Mouse (Mus musculus) adrenal gland, adult 10 weeks (tissue): Measurements from ENCODE around the gene Inf2. TPM values are rescaled to one million over a fixed set of nuclear protein-coding genes. Genes with fewer than 3 reads are reported as not detected.

Experiments used
- polyA plus RNA-seq: library from polyadenylated mRNA; stranded (reverse); fragments of 350-450 nt; fragmentation: Illumina TruSeq; extraction: RNeasy Lipid Tissue Mini Kit (QIAGEN cat#74804); gene quantifications from one replicate; pipeline ENCODE4 v1.2.3, GENCODE M21; 2014; ENCODE audit warnings: low read depth, low replicate concordance

Inf2 gene
- polyA plus RNA-seq, result 1.5 TPM

DNA sequence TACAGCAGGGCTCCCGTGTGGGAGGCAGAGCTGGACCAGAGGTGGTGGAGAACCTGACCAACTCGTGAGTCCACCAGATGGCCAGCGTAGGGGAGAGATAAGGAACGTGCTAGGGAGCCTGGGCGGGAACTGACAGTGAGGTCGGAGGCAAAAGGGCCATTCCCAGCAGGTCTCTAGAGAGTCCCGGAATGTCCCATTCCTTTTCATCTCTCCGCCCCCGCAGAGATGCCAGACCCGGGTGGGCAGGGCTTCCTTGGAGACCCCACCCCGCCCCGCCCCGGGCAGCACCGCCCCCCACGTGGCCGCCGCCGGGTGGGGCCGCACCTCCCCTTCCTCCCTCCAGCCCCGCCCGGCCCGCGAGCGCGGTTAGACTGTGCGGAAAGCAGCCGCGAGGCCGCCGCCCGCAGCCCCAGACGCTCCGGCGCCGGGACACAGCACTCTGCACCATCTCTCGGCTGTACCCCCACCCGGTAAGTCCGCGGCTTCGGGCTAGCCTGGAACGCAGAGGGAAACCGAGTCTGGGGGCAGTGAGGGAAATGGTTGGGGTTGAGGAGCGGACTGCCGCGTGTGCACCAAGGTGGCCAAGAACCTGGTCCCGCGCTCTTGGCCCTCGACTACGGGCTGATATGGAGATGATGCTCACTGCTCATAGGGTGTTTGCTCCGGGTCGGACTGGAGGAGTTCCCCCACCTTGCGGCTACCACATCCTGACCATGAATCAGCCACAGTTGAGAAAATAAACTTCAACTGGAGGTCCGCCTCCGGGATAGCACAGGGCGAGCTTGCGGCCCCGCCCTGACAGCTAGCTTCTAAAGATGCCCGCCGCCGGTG is at the start of gene Inf2:
Gene Inf2 (plus strand): TSS at position 359 of the 831 bp plus-strand sequence.

DNA sequence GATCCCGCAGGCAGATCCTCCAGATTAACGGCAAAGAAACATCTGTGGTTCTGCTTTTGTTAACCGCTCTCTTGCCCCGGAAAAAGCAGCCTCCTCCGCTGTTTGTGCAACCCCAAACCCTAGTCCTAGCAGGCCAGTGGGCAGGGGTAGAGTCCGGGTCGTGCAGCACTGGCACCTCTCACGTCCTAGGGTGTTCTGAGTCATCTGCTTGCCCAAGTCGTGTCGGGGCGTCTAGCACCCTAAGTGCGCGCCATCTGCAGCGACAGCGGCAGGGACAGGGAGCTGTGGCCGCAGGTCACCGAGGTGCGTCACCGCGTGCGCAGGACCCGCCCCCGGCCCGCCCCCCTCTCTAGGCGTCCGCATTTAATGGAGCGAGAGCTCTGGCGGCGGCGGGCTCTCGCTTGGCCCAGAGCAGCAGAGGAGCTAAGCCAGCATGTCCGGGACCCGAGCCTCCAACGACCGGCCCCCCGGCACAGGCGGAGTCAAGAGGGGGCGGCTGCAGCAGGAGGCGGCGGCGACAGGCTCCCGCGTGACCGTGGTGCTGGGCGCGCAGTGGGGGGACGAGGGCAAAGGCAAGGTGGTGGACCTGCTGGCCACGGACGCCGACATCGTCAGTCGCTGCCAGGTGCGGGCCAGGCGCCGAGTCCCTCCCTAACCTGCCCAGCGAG is 31.2 kb downstream of the Inf2 start, which contains the start of gene Adssl1:
Gene Adssl1 (plus strand): TSS at position 360 of the 668 bp plus-strand sequence.

DNA sequence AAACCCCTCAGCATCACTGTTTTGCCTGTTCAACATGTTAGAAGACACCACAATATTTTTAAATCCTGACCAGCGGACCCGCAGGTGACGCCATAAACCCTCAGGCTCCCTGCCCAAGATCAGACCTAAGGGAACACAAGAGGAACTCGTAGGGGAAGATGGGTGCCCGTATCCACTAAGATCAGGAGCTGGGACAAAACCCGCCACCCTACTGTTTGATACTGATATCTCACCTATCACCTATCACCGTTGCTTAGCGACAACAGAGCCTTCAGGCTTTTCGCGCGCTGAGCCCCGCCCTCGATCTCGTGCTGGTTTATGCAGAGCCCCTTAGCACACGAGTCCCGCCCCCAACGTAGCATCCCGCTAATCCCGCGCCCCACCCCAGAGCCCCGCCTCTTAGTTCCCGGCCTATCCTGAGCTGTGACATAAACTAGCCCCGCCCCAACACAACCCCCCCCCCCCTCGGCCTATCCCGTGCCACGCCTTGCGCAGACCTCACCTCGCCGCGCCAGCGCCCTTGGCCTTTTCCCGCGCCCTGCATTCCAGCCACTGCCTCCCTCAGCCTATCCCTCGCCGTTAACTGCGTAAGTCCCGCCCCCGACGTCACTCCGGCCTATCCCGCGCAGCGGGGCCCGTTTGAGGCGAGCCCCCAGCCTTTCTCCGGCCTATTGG is 55.7 kb downstream of the Inf2 start, which contains the start of gene Siva1:
Gene Siva1 (plus strand): TSS at position 500 of the 675 bp plus-strand sequence.

Other genes with a start within 250 kb of the Inf2 start
- 2.0 TPM for gene A530016L24Rik, start 99.3 kb upstream of the Inf2 start, polyA plus RNA-seq
- gene Tmem179, start 72.0 kb upstream of the Inf2 start, polyA plus RNA-seq, result not detected
- 2.8 TPM for gene Adssl1, start 31.3 kb downstream of the Inf2 start, polyA plus RNA-seq
- 2.4 TPM for gene Siva1, start 55.9 kb downstream of the Inf2 start, polyA plus RNA-seq
- gene Akt1, start 86.1 kb downstream of the Inf2 start, polyA plus RNA-seq, result 11.5 TPM
- 0.58 TPM for gene Zbtb42, start 90.0 kb downstream of the Inf2 start, polyA plus RNA-seq
- 12.4 TPM for gene Cep170b, start 131.7 kb downstream of the Inf2 start, polyA plus RNA-seq
- not detected for gene Pld4, start 171.9 kb downstream of the Inf2 start, polyA plus RNA-seq
- 1.1 TPM for gene Ahnak2, start 213.9 kb downstream of the Inf2 start, polyA plus RNA-seq
- gene Clba1, start 220.2 kb downstream of the Inf2 start, polyA plus RNA-seq, result 1.9 TPM
- gene Cdca4, start 240.6 kb downstream of the Inf2 start, polyA plus RNA-seq, result 6.9 TPM